Mouse (Mus musculus): Measurements from ENCODE around the gene Snapc4.

GRCm38 (mm10) chr2:26312812-26313211 lies 67.6 kb downstream of the Snapc4 start:
- TF ChIP-seq CTCF (IDR thresholded peaks at IDR 0.05; ENCODE audit: control insufficient read depth, insufficient read depth, insufficient read length) (no peak), MYOG (IDR thresholded peaks at IDR 0.05; ENCODE audit: control insufficient read depth, extremely low read depth, insufficient read length) (no peak), CEBPB (IDR thresholded peaks at IDR 0.05; ENCODE audit: low read depth) (no peak), USF1 (IDR thresholded peaks at IDR 0.05; ENCODE audit: low read depth) (no peak), MYOD1 (IDR thresholded peaks at IDR 0.05; ENCODE audit: control insufficient read depth, insufficient read length, low read depth) (no peak), MAX (IDR thresholded peaks at IDR 0.05) (no peak)

Data from C2C12 (cell line).